Mouse (Mus musculus) right cerebral cortex, postnatal 25 days (tissue): ENCODE measurements around the gene Arid4b.

Experiments used
- DNase-seq: peaks from one replicate; pipeline ENCODE4 v3.0.0; 2022

Gene Arid4b

GRCm38 (mm10) chr13:14062209-14063012 is 621 bp upstream of the Arid4b start:
- no peak for DNase-seq

- no peak for DNase-seq
These were observed 875 bp downstream of the Arid4b start for GRCm38 (mm10) chr13:14063942-14064271.

DNA sequence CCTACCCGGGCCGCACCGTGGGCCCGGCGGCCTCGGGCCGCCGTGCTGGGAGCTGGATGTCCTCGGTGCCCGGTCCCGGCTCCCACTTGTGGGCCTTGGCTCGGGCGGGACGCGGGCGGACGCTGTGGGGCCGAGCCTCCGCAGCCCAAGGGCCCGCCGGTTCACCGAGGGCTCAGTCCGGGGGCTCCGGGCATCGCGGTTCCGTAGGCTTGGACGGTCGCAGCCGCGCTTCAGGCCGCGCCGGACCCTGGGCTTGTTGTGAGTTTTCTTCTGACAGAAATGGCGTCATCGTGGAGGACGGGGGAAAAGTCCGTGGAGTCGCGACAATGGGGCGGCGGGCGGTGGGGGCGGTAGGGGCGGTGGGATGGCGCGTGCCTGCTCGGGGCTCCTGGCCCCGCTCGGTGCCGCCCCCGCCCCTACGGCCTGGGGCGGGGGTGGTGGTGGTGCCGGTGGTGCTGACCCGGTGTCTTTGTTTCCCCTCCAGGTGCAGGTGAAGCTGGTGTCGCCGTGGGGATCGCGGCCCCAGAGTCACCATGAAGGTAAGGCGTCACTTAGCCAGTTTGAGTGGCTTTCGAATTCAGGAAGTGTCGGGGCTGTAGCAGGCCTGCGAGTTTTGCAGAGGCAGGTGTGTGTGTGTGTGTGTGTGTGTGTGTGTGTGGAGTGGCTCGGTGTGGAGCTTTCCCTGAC is 1.5 kb downstream of the Arid4b start:
- peak; percentile 38 for DNase-seq

- no peak for DNase-seq
These were observed 2.0 kb downstream of the Arid4b start for GRCm38 (mm10) chr13:14065028-14065380.

GRCm38 (mm10) chr13:14065701-14066100 is 2.7 kb downstream of the Arid4b start:
- no peak for DNase-seq

DNA sequence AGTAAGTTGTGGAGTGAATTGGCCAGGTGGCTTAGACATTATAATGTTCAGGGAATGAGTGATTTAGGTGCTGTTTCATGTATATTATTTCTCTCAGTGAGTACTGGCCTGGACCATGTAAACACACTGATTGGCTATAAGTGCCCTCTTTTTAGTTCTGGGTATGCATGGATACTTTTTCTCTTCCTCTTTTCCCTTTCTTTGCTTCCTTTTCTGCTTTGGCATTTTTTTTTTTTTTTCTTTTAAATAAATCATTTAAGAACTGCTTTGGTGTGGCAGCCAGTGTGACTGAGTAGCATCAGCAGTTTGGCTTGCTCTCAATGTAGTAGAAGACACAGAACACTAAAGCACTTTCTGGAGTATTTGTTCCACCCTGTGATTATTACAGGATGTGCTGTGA is 5.0 kb downstream of the Arid4b start:
- DNase-seq: no peak

GRCm38 (mm10) chr13:14069291-14069690 is 6.3 kb downstream of the Arid4b start:
- DNase-seq: no peak

GRCm38 (mm10) chr13:14074371-14074770 is 11.3 kb downstream of the Arid4b start:
- no peak for DNase-seq

DNA sequence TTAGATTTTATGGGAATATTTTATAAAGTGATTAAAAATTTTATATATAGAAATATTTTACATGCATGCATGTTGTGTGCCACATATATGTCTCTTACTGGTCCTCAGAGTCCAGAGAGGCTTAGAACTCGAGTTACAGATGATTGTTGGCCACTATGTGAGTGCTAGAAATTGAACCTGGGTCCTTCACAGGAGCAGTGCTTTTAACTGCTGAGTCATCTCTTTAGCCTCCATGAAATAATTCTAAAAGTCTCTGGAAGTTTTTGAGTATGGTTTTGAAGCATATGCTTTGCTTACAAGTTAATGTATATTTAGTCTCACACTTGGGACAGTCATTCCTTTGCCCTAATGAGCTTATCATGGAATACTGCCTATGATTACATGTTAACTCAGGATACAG is 12.3 kb downstream of the Arid4b start:
- DNase-seq: no peak

DNA sequence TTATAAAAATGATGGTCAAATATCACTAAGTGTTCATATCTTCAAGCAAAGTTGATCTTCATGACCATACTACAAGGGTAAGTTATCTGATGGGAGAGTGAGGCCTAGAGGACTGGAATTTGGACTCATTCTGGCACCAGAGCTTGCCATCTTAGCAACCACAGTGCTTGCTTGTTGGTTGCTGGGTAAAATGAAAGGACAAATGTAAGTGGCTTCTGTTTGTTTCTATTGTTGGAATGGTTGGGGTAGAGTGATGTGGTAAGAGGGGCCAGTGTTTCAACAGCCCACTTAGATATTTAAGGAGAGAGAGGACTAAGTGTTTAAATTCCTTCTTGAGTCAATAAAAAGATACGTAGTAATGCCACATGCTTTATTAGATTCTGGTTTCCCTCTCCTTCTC is 25.6 kb downstream of the Arid4b start:
- DNase-seq: no peak

GRCm38 (mm10) chr13:14103026-14103425 is 40.0 kb downstream of the Arid4b start:
- no peak for DNase-seq

GRCm38 (mm10) chr13:14110154-14110873 is 47.3 kb downstream of the Arid4b start:
- no peak for DNase-seq

DNA sequence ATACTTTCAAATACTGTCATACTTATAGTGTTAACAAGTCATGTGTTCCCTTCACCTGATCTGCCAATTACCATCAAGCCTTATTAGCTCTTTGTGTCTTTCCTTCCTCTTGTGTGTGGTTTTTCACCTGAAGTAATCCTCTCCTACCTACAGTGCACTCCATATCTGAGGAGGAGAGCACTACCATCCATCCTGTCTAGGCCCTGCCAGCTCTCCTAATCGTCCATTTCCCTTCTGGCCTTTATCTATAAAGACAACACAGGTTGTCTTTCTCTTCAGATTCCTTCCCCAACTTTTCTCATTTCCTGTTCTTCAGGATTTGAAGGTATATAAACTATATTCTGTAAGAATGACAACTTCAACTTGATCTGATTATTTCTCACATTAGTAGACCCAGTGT is 48.1 kb downstream of the Arid4b start:
- DNase-seq: no peak

GRCm38 (mm10) chr13:14113746-14114528 is 50.9 kb downstream of the Arid4b start:
- DNase-seq: no peak

DNA sequence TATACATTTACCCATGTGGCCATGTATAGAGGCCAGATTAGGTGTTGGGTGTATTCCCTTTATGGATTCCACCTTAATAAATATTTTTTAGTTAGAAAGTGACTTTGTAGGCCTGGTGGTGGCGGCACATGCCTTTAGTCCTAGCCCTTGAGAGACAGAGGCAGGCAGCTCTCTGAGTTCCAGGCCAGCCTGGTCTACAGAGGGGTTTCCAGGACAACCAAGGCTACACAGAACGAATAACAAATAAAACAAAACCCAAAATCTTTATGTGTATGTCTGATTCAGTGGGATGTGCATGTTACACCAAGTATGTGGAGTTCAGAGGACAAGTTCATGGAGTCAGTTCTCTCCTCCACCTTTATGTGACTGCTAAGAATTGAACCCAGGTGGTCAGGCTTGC is 52.8 kb downstream of the Arid4b start:
- no peak for DNase-seq

- no peak for DNase-seq
These were observed 68.6 kb downstream of the Arid4b start for GRCm38 (mm10) chr13:14131651-14132050.

DNA sequence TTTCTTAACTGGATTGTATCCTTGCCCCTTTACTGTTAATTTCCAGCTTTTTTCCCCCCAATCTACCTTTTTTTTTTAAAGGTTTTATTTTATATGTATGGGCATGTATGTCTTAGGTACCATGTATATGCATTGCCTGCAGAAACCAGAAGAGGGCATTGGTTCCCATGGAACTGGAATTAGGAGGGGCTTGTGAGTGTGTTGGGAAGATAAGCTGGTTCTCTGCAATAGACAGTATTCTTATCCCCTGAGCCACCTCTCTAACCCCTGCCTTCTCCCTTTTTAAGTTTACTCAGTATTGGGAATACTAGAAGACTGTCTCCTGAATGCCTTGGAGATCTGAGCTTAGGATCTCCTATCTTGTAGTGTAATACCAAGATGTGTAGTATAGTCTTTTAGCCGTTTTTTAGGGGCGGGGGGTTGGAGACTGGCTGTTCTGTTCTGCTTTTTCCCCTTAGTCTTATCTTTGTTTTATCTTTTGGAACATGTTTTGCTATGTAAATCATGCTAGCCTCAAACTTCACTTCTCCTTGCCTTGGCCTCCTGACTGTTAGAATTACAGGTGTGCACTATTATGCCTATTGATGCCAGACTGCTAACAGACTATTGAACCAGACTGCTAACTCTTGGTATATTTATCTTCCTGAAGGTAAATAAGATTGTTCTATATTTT is 79.4 kb downstream of the Arid4b start:
- no peak for DNase-seq

GRCm38 (mm10) chr13:14177989-14178388 is 115.0 kb downstream of the Arid4b start:
- no peak for DNase-seq

DNA sequence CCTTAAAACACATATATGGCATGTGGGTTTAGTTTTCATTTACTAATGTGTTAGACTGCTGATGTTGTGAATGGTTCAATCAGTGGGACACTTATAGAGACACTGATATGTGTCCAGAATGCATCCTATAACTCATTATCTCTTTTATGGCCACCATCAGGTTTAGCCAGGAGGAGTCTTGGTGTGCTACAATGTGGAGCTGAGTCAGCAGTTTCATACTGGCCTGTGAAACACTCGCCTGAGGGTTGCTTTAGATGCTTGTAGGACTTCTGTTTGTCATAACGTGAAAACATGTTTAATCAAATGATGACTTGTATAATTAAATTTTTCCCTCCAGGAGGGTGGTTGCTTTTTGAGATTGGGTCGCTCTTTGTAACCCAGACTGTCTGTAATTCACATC is 116.6 kb downstream of the Arid4b start:
- no peak for DNase-seq

GRCm38 (mm10) chr13:14245946-14246345 is 182.9 kb downstream of the Arid4b start:
- no peak for DNase-seq
